Mouse (Mus musculus): ENCODE measurements around the gene Ndfip2. TPM values are rescaled to one million over a fixed set of nuclear protein-coding genes. Genes with fewer than 3 reads are reported as not detected.

The Ndfip2 gene
- polyA plus RNA-seq, 1 experiment from 2014 or later, result 77.5 TPM

Other genes starting within 250 kb of the Ndfip2 start
- gene Rbm26, start 81.2 kb upstream of the Ndfip2 start, polyA plus RNA-seq (2014; fragmentation: Nextera tagmentation; extraction: Ambion mirVana), result 39.3 and 40.2 TPM in 2 replicates